Mouse (Mus musculus): ENCODE measurements around the gene Ube2l3. TPM values are rescaled to one million over a fixed set of nuclear protein-coding genes. Genes with fewer than 3 reads are reported as not detected.
"Not testable (repeated sequence)": the region's sequence is repeated elsewhere in the genome, so short reads cannot be mapped to it uniquely, and the experiment has no call there.

Gene Ube2l3
- total RNA-seq (2017): 45.5 and 49.6 TPM in 2 replicates

DNA sequence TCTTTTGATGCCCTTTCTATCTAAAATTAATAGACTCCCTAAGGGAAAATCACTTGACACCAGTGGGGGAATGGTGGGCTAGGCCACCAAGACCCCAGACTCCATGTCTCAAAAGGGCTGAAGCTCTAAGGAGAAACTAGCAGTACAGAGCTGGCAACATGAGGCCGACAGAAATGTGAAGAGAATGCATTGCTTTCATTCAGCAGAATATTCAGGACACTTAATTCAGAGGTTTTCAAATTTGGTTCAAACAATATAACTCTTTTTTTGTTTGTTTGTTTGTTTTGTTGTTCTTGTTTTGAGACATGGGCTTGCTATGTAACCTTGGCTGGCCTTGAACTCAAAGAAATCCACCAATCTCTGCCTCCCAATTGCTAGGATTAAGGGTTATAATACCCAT is at the start of gene Ube2l3:
TSS of gene Ube2l3 (minus strand) at position 101 of the 400 bp plus-strand sequence.
- no peak for ATAC-seq (ENCODE audit: extremely low read depth, insufficient number of reproducible peaks, low FRiP score, poor library complexity, severe bottlenecking)

- ATAC-seq (ENCODE audit: extremely low read depth, insufficient number of reproducible peaks, low FRiP score, poor library complexity, severe bottlenecking): no peak
Observed at GRCm38 (mm10) chr16:17251539-17251938, 49.1 kb upstream of the Ube2l3 start.

- ATAC-seq (ENCODE audit: extremely low read depth, insufficient number of reproducible peaks, low FRiP score, poor library complexity, severe bottlenecking): no peak
Observed at GRCm38 (mm10) chr16:17249135-17249534, 46.7 kb upstream of the Ube2l3 start.

GRCm38 (mm10) chr16:17247727-17248126 is 45.3 kb upstream of the Ube2l3 start:
- ATAC-seq (ENCODE audit: extremely low read depth, insufficient number of reproducible peaks, low FRiP score, poor library complexity, severe bottlenecking): no peak

DNA sequence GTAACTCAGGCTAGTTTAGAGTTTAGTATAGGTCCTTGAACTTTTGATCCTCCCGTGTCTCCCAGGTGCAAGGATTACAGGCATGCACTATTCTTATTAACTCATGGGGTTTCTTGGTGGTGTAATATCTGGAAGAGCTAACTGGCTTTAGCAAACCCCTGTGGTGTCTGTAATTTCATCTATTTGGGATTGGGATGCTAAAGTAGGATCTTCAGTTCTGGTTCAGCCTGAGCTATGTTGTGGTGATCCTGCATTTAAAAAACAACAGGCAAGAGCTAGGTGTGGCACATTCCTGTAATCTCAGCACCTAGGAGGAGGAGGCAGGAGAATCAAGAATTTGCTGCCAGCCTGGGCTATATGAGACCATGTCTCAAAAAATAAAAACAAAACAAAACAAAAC is 42.5 kb upstream of the Ube2l3 start:
- no peak for ATAC-seq (ENCODE audit: extremely low read depth, insufficient number of reproducible peaks, low FRiP score, poor library complexity, severe bottlenecking)

GRCm38 (mm10) chr16:17243731-17244130 is 41.3 kb upstream of the Ube2l3 start:
- no peak for ATAC-seq (ENCODE audit: extremely low read depth, insufficient number of reproducible peaks, low FRiP score, poor library complexity, severe bottlenecking)

- ATAC-seq (ENCODE audit: extremely low read depth, insufficient number of reproducible peaks, low FRiP score, poor library complexity, severe bottlenecking): no peak
Observed at GRCm38 (mm10) chr16:17239409-17239808, 37.0 kb upstream of the Ube2l3 start.

GRCm38 (mm10) chr16:17237634-17238033 is 35.2 kb upstream of the Ube2l3 start:
- ATAC-seq (ENCODE audit: extremely low read depth, insufficient number of reproducible peaks, low FRiP score, poor library complexity, severe bottlenecking): no peak

DNA sequence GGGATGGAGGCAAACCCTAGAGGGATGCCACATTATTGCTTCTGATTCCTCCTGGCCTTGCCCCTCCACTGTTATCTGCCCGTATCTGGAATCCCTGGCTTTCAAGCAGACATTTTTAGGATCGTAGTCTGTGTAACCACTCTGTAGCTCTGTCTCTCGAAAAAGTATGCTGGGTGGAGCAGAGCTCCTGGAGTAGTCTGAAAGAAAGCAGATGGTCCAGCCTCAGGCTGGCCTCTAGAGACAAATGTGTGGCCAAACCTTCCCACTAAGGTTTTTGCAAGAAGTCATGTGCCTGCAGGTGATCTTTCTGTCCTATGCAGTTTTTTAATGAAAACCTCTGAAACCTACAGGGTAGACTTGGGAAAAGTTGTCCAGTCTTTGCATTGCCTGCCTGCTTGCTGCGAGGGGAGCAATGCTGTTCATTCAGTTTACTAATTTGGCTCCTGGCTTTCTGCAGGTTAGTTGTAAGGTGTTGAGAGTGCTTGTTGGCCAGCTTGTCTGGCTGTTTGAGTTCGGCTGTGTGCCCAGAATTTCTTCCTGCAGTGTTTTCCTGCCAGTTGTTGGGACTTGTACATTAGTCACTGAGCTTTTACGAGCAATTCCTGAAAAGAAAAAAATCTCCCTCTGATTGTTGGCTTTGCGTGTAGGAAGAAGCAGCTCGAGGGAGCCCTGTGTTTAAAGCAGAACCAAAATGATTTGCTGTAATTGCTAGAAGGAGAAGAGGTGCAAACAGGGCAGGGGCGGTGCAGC is 32.6 kb upstream of the Ube2l3 start:
- no peak for ATAC-seq (ENCODE audit: extremely low read depth, insufficient number of reproducible peaks, low FRiP score, poor library complexity, severe bottlenecking)

- ATAC-seq (ENCODE audit: extremely low read depth, insufficient number of reproducible peaks, low FRiP score, poor library complexity, severe bottlenecking): no peak
Observed at GRCm38 (mm10) chr16:17234499-17234895, 32.0 kb upstream of the Ube2l3 start.

DNA sequence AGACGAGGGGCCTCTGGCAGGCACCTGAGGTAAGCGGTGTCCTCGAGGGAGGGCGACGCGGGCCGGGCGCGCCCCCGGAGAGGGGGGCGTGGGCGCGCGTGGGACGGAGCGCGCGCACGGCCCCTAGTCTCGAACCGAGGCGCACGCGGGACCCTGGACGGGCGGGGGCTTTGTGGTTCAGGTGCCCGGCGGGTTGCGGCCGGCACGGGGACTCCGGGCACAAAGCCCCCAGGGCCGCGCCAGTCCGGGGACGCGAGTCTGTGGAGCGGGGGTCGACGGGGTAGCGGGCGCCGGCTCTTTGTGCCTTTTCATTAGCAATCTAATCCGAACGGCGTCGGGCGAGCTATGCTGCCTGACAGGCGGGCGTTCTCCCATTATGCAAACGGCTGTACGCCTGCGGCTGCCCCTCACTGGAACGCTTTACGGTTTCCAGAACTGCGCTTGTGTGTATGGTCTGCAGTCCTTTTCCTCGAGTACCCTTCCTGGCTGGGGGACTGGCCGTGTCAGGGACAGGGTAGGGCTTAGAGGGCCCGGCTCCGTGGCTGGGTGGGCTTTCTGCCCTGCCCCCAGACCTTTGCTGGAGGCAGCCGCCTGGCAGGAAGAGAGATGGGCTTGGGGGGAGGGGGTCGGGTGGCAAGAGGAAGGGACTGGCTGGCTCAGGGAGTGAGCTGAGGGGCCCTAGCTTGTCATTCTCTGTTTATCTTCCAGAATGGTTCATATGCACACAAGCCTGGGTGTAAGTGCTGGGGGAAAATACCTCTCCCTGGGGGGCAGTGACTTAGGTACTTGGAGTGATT is 31.5 kb upstream of the Ube2l3 start:
- ATAC-seq (ENCODE audit: extremely low read depth, insufficient number of reproducible peaks, low FRiP score, poor library complexity, severe bottlenecking): no peak

DNA sequence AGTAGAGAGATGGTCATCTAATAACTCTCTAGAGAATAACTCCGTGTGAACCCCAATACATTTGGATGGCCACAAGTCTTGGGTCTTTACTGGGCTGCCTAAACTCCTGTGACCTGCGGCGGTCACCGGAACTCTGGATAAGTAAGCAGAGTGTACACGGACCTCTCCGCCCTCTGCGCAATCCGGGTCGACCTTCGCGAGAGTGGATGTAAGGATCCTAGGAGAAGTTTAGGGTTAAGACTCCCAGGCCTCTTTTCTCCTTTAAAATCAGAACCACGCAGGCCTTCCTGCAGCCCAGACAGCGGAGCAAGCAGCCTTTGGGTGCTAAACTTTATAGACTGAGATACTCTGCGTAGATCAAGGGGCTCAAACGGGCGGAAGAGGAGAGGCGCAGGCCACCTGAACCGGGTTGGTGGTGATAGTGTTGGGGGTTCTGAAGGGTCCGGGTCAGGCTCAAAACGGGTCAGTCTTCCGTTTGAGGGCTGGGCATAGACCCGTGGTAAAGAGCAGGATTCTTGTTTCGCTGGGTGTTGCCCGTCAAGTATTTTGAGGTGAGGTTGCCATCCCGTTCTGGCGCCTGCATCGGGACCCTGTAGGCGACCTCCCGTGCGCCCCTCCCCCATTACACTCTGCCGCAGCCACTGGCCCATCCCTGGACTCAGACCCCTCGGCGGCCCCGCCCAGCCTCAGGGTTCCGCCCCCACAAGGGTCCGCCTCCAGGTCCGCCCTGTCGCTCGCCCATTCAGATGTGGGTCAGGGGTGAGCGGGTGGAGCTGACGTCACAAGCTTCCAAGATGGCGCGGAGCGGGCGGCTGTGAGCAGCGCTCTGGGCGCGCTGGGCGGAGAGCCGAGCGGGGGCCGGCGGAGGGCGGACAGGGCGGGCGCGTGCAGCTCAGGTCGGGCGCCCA is 30.6 kb upstream of the Ube2l3 start, which contains the start of gene Hic2:
TSS of gene Hic2 (plus strand) at position 779 of the 908 bp plus-strand sequence.
- ATAC-seq (ENCODE audit: extremely low read depth, insufficient number of reproducible peaks, low FRiP score, poor library complexity, severe bottlenecking): peak; percentile 96

GRCm38 (mm10) chr16:17231523-17231922 is 29.1 kb upstream of the Ube2l3 start:
- ATAC-seq (ENCODE audit: extremely low read depth, insufficient number of reproducible peaks, low FRiP score, poor library complexity, severe bottlenecking): not testable (repeated sequence)

- no peak for ATAC-seq (ENCODE audit: extremely low read depth, insufficient number of reproducible peaks, low FRiP score, poor library complexity, severe bottlenecking)
Observed at GRCm38 (mm10) chr16:17226496-17226895, 24.0 kb upstream of the Ube2l3 start.

DNA sequence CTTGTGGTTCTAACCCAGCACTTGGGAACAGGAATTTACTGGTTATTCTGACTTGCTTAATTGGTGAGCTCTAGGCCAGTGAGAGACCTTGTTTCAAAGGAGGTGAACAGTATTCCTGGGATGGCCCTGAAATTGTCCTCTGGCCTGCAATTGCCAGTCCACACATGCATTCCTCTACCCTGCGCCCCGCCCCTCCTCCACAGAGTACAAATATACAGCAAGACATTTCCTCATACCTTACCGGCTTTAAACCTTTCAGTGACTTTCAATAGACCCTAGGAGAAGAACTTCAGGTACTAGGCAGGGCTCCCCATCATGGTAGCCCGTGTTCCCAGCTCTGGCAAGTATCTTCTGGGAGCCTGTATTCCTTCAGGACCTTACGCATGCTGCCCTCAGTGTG is 23.1 kb upstream of the Ube2l3 start:
- no peak for ATAC-seq (ENCODE audit: extremely low read depth, insufficient number of reproducible peaks, low FRiP score, poor library complexity, severe bottlenecking)

GRCm38 (mm10) chr16:17222197-17222596 is 19.7 kb upstream of the Ube2l3 start:
- ATAC-seq (ENCODE audit: extremely low read depth, insufficient number of reproducible peaks, low FRiP score, poor library complexity, severe bottlenecking): peak; percentile 98

DNA sequence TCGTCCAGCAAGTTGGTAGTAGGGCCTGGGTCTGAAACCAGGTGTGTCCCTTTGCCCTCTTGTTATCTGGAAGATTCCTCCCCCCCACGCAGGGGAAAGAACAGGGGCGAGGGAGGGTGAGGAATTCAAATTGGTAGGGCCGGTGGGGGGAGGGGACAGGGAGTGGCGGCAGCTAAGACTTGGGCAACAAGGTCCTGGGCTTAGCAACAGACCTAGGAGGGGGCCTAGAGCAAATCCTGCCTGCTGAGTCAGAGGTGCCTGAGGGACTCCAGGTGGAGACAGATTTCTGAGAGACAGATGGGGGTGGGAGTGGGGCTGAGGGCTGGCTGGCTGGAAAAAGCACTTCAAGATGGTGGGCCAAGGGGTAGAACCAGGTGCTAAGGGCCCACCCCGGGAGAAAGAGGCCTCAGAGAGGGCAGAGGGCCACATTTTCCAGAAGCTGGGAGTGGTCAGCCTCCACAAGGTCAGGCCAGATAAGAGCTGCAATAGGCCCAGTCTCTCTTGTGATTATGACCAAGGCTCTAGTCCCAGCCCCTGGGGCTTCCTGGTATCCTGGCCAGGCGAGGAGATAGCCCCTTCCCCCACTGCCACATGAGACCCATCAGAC is 17.8 kb upstream of the Ube2l3 start:
- ATAC-seq (ENCODE audit: extremely low read depth, insufficient number of reproducible peaks, low FRiP score, poor library complexity, severe bottlenecking): no peak

DNA sequence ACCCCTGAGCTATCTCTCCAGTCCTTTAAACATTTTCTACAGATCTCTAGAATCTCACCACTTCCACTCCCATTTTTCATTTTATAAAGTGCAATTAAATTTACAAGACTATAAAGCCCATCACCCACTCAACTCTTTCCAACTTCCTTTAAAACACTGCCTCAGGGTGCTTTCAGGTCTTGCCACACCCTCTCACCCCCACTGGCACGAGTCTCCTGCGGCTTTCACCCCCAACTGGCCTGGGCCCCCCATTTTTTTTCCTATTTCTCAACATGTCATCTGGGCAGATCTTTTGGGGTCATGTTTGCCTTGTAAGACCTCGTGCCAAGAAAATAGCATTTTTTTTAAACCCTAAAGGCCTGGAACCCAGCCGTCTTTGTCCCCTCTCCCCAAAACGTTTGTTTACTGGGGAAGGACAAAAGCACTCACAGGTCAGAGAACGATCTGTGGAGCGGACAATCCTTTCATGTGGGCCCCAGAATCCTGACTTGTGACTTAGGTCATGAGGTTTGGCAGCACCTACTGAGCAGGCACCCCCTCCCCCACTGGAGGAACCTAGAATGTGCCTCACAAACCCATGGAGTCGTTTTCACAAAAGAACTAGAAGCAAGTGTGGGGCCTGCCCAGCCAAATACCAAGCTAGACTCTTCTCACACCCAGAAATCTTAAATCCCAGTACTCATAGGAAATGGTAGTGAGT is 14.6 kb upstream of the Ube2l3 start:
- ATAC-seq (ENCODE audit: extremely low read depth, insufficient number of reproducible peaks, low FRiP score, poor library complexity, severe bottlenecking): no peak

Measured in neutrophil, adult 5-6 weeks (primary cell).